In genomic region chr8:69814881-69815280, GRCm38 (mm10) we compare ENCODE assay signal across 20 mouse cellular contexts. TPM values are rescaled to one million over a fixed set of nuclear protein-coding genes. Genes with fewer than 3 reads are reported as not detected.
A peak's percentile ranks its signal among the peaks of the same experiment; 100 is the strongest.
DNase-seq lines count a peak whose midpoint lies in the region; ATAC-seq and TF ChIP-seq lines count a peak whose summit lies in the region.
"Had no signal": no experiment of that assay in that cellular context is flagged by ENCODE, and none has a peak within 500 bp of the region (broad histone marks: within the 10 kb centered on the region; RNA-seq: fewer than 3 reads in every experiment).

No protein-coding gene starts in this region.

- 90% methylated on average over 2 of the region's 2 CpGs for WGBS in forebrain, embryonic 11.5 days
- WGBS in cerebellum, adult 2 months = 78% methylated on average over 2 of the region's 2 CpGs

- H3K27me3 ChIP-seq in E14TG2a.4 (ENCODE audit: insufficient read depth, low read length) = peaks cover 22% of the 10 kb centered on the region
- no peaks in the 10 kb centered on the region for H3K27me3 ChIP-seq in forebrain, embryonic 11.5 days (ENCODE audit: control insufficient read depth, insufficient read depth, low read length)
- no peaks in the 10 kb centered on the region for H3K27me3 ChIP-seq in cerebellum, adult 2 months (ENCODE audit: control insufficient read depth, insufficient read depth, low read length)
- H3K27me3 ChIP-seq: embryonic facial prominence, embryonic 13.5 days; embryonic facial prominence, embryonic 15.5 days; forebrain, embryonic 13.5 days; forebrain, embryonic 15.5 days had no signal

- TF ChIP-seq POLR2A in cerebellum, adult 2 months (IDR thresholded peaks at IDR 0.05; ENCODE audit: borderline replicate concordance, insufficient read depth, low read length) = no peak

- H3K9me3 ChIP-seq in E14TG2a.4 (ENCODE audit: low read length) = no peaks in the 10 kb centered on the region
- no peaks in the 10 kb centered on the region for H3K9me3 ChIP-seq in forebrain, embryonic 11.5 days (ENCODE audit: control insufficient read depth, low read length)
- H3K9me3 ChIP-seq: embryonic facial prominence, embryonic 13.5 days; embryonic facial prominence, embryonic 15.5 days; forebrain, embryonic 10.5 days; forebrain, embryonic 13.5 days; forebrain, embryonic 15.5 days had no signal

- no peak overlapping the region for H3K4me3 ChIP-seq in E14TG2a.4 (replicated peaks; ENCODE audit: low read length)
- H3K4me3 ChIP-seq in forebrain, embryonic 11.5 days (ENCODE audit: low read depth, low read length) = no peak overlapping the region
- no peak overlapping the region for H3K4me3 ChIP-seq in cerebellum, adult 2 months (replicated peaks; ENCODE audit: insufficient read depth, low read depth, low read length)
- H3K4me3 ChIP-seq: embryonic facial prominence, embryonic 13.5 days; embryonic facial prominence, embryonic 15.5 days; erythroblast, embryonic 14.5 days; forebrain, embryonic 10.5 days; forebrain, embryonic 13.5 days; forebrain, embryonic 15.5 days had no signal

- DNase-seq in ES-CJ7 (ENCODE audit: low read depth, low spot score) (peak; percentile 46), ZHBTc4 (ENCODE audit: low read depth, low spot score) (peak; percentile 73)
- no peak for DNase-seq in urinary bladder, postnatal 25 days (ENCODE audit: low spot score)
- no peak for DNase-seq in forebrain, embryonic 11.5 days (ENCODE audit: low spot score)
- no peak for DNase-seq in cerebellum, adult 2 months
- DNase-seq: adrenal gland, adult 2 months; cerebellum, adult 11 months; cerebellum, adult 8-10 months; cerebellum, adult 9-11 months; cerebellum, postnatal 14 days; cerebellum, postnatal 36 days; embryo, embryonic 11 days; forebrain, postnatal 0 days had no signal

- peak; percentile 22; the same call in 1 of the 2 replicates for TF ChIP-seq CTCF in E14TG2a.4 (conservative IDR thresholded peaks at IDR 0.05; ENCODE audit: low read length)
- no peak for TF ChIP-seq CTCF in cerebellum, adult 2 months (IDR thresholded peaks at IDR 0.05; ENCODE audit: borderline replicate concordance, insufficient read depth, low read depth, low read length)

- H3K36me3 ChIP-seq in E14TG2a.4 (ENCODE audit: insufficient read depth, low read length) = peaks cover 6% of the 10 kb centered on the region
- H3K36me3 ChIP-seq in forebrain, embryonic 11.5 days (ENCODE audit: control insufficient read depth, insufficient read depth, low read length) = peaks cover 2% of the 10 kb centered on the region; the same call in 1 of the 2 replicates

- ATAC-seq in forebrain, embryonic 11.5 days (replicated peaks; ENCODE audit: low FRiP score) = no peak
- ATAC-seq: forebrain, embryonic 13.5 days; forebrain, embryonic 15.5 days; forebrain, postnatal 0 days had no signal

- H3K27ac ChIP-seq in forebrain, embryonic 11.5 days (ENCODE audit: low read depth, low read length) = no peak overlapping the region
- no peak overlapping the region for H3K27ac ChIP-seq in cerebellum, adult 2 months (ENCODE audit: insufficient read depth, low read length)
- H3K27ac ChIP-seq: embryonic facial prominence, embryonic 13.5 days; embryonic facial prominence, embryonic 15.5 days; forebrain, embryonic 10.5 days; forebrain, embryonic 13.5 days; forebrain, embryonic 15.5 days had no signal

- H3K9ac ChIP-seq in forebrain, embryonic 11.5 days (ENCODE audit: low read length) = no peak overlapping the region
- H3K9ac ChIP-seq: embryonic facial prominence, embryonic 13.5 days; embryonic facial prominence, embryonic 15.5 days; forebrain, embryonic 13.5 days; forebrain, embryonic 15.5 days; forebrain, postnatal 0 days had no signal

- H3K4me2 ChIP-seq in forebrain, embryonic 11.5 days (ENCODE audit: low read depth, low read length, severe bottlenecking) = no peak overlapping the region
- H3K4me2 ChIP-seq: embryonic facial prominence, embryonic 13.5 days; embryonic facial prominence, embryonic 15.5 days; forebrain, embryonic 13.5 days; forebrain, embryonic 15.5 days had no signal

- H3K4me1 ChIP-seq in E14TG2a.4 (replicated peaks; ENCODE audit: low read depth, low read length) = peaks cover 34% of the 10 kb centered on the region
- H3K4me1 ChIP-seq in forebrain, embryonic 11.5 days (replicated peaks; ENCODE audit: control insufficient read depth, insufficient read depth, low read length) = no peaks in the 10 kb centered on the region
- H3K4me1 ChIP-seq in cerebellum, adult 2 months (ENCODE audit: control insufficient read depth, insufficient read depth, low read length) = no peaks in the 10 kb centered on the region
- H3K4me1 ChIP-seq: embryonic facial prominence, embryonic 13.5 days; embryonic facial prominence, embryonic 15.5 days had no signal

RNA-seq across cellular contexts. Expression of gene Gmip, which starts 6.4 kb away (rescaled TPM):
- 9.9 and 11.0 TPM in 2 replicates for polyA plus RNA-seq in forebrain, embryonic 11.5 days (2014; fragmentation: Nextera tagmentation; extraction: Ambion mirVana)
- polyA plus RNA-seq in cerebellum, adult 2 months (2012; rRNA removed) = 8.2 and 10.1 TPM in 2 replicates

RNA-seq across cellular contexts. Expression of gene Lpar2, which starts 7.3 kb away (rescaled TPM):
- 1.1 and 1.3 TPM in 2 replicates for polyA plus RNA-seq in forebrain, embryonic 11.5 days (2014; fragmentation: Nextera tagmentation; extraction: Ambion mirVana)
- 0.23 and 0.38 TPM in 2 replicates for polyA plus RNA-seq in cerebellum, adult 2 months (2012; rRNA removed)

RNA-seq across cellular contexts. Expression of gene Pbx4, which starts 17.4 kb away (rescaled TPM):
- polyA plus RNA-seq in forebrain, embryonic 11.5 days (2014; fragmentation: Nextera tagmentation; extraction: Ambion mirVana) = 48.7 and 50.3 TPM in 2 replicates
- 17.9 and 20.3 TPM in 2 replicates for polyA plus RNA-seq in cerebellum, adult 2 months (2012; rRNA removed)

RNA-seq across cellular contexts. Expression of gene Zfp866, which starts 23.9 kb away (rescaled TPM):
- polyA plus RNA-seq in forebrain, embryonic 11.5 days (2014; fragmentation: Nextera tagmentation; extraction: Ambion mirVana) = 45.0 and 45.8 TPM in 2 replicates
- polyA plus RNA-seq in cerebellum, adult 2 months (2012; rRNA removed) = 30.6 and 31.4 TPM in 2 replicates

RNA-seq across cellular contexts. Expression of gene Atp13a1, which starts 23.9 kb away (rescaled TPM):
- polyA plus RNA-seq in forebrain, embryonic 11.5 days (2014; fragmentation: Nextera tagmentation; extraction: Ambion mirVana) = 53.6 and 58.4 TPM in 2 replicates
- polyA plus RNA-seq in cerebellum, adult 2 months (2012; rRNA removed) = 54.4 and 59.7 TPM in 2 replicates

Comparison
In these comparisons a context has a peak if more than half of its experiments do, and no peak if none do; other contexts are left out.
1. DNase-seq: peak in ES-CJ7 (single experiment) and ZHBTc4 (single experiment); none in urinary bladder, postnatal 25 days (single experiment), forebrain, embryonic 11.5 days (single experiment) and cerebellum, adult 2 months (0 of 2).